In the genomic region with DNA sequence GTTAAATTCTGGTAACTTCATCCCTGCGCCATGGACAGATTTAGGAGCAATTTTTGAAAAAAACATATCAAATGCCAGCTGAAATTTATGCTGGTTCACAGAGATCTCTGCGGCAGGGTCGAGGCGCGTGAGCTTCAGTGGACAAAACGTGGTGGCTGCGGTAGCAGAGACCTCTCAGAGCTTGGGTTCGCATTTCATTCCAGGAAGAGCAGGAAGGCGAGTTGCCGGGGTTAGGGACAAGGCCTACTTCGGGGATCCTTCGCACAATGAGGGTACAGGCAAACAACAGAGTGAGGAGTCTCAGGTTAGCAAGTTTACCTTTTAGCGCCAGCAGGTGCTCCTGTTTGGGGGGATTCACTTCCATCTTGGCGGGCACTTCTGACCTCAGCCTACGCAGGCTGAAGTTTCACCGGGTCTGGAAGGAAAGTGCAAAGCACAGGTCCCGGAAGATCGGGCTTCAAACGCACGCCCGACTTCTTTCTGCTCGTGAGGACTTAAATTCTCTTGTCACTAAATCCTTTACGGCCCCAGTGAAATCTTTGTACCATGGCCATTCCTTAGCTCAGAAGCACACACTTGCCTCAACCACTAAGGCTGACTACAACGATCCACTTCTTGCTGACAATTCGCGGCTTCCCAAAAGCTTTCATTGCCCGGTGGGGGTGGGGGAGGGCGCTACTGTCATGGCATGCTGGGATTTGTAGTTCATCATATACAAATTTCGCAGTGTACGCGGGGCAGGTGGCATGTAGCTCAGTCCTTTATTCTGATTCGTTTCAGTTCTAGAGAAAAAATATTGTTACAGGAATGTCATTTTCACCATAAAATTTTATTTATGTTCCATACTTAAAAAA, we compare ENCODE assay signal across 7 mouse cellular contexts. TPM values are rescaled to one million over a fixed set of nuclear protein-coding genes. Genes with fewer than 3 reads are reported as not detected.
DNase-seq lines count a peak whose midpoint lies in the region; ATAC-seq and TF ChIP-seq lines count a peak whose summit lies in the region.

TSS of gene Trappc13 (minus strand) at position 674 of the 854 bp plus-strand sequence.

- no peaks in the 10 kb centered on the region for H3K27me3 ChIP-seq in G1E (ENCODE audit: insufficient read depth, low read length)
- no peaks in the 10 kb centered on the region for H3K27me3 ChIP-seq in intestine, embryonic 16.5 days (replicated peaks; ENCODE audit: control insufficient read depth, insufficient read depth, low read length)
- no peaks in the 10 kb centered on the region for H3K27me3 ChIP-seq in limb, embryonic 13.5 days
- H3K27me3 ChIP-seq in neural tube, embryonic 13.5 days = no peaks in the 10 kb centered on the region

- no peaks in the 10 kb centered on the region for H3K9me3 ChIP-seq in G1E (replicated peaks)
- no peaks in the 10 kb centered on the region for H3K9me3 ChIP-seq in intestine, embryonic 16.5 days (ENCODE audit: control insufficient read depth, low read length)
- H3K9me3 ChIP-seq in limb, embryonic 13.5 days = no peaks in the 10 kb centered on the region
- H3K9me3 ChIP-seq in neural tube, embryonic 13.5 days = no peaks in the 10 kb centered on the region

- peak within 1 kb of the TSS; percentile 78 for H3K9ac ChIP-seq in intestine, embryonic 16.5 days (ENCODE audit: low read depth, low read length)
- H3K9ac ChIP-seq in limb, embryonic 13.5 days = peak within 1 kb of the TSS; percentile 91
- H3K9ac ChIP-seq in neural tube, embryonic 13.5 days = peak within 1 kb of the TSS; percentile 87

- H3K4me2 ChIP-seq in intestine, embryonic 16.5 days (ENCODE audit: low read depth, low read length) = peak within 1 kb of the TSS; percentile 65
- H3K4me2 ChIP-seq in limb, embryonic 13.5 days (replicated peaks) = peak within 1 kb of the TSS; percentile 78
- H3K4me2 ChIP-seq in neural tube, embryonic 13.5 days = peak within 1 kb of the TSS; percentile 91

- no peak for TF ChIP-seq CTCF in G1E (IDR thresholded peaks at IDR 0.05; ENCODE audit: low read depth, low read length)
- TF ChIP-seq CTCF in cortical plate, adult 2 months (IDR thresholded peaks at IDR 0.05; ENCODE audit: extremely low read depth, insufficient read depth, low read length) = no peak

- peak; percentile 85 for TF ChIP-seq POLR2A in cortical plate, adult 2 months (IDR thresholded peaks at IDR 0.05; ENCODE audit: extremely low read depth, insufficient read depth, low read length)

- under 1% methylated on average over 32 of the region's 32 CpGs for WGBS in intestine, embryonic 16.5 days
- WGBS in limb, embryonic 13.5 days = under 1% methylated on average over 32 of the region's 32 CpGs
- under 1% methylated on average over 32 of the region's 32 CpGs for WGBS in neural tube, embryonic 13.5 days

- peak within 1 kb of the TSS; percentile 38; the same call in 1 of the 2 replicates for H3K27ac ChIP-seq in cortical plate, adult 2 months (ENCODE audit: insufficient read depth, low read length)
- peak within 1 kb of the TSS; percentile 72 for H3K27ac ChIP-seq in intestine, embryonic 16.5 days (ENCODE audit: low read length)
- peak within 1 kb of the TSS; percentile 84 for H3K27ac ChIP-seq in limb, embryonic 13.5 days
- peak within 1 kb of the TSS; percentile 82 for H3K27ac ChIP-seq in neural tube, embryonic 13.5 days (replicated peaks)

- DNase-seq in A20 (ENCODE audit: low read depth, low spot score) (peak; percentile 95), G1E (ENCODE audit: low spot score) (peak; percentile 45)
- DNase-seq in gastrocnemius, postnatal 36 days = peak; percentile 72

- ATAC-seq in G1E (ENCODE audit: extremely low read depth, insufficient number of reproducible peaks, low FRiP score, poor library complexity, severe bottlenecking) = peak; percentile 59
- peak; percentile 93 for ATAC-seq in intestine, embryonic 16.5 days
- peak; percentile 89 for ATAC-seq in limb, embryonic 13.5 days (ENCODE audit: low FRiP score, low read depth)
- ATAC-seq in neural tube, embryonic 13.5 days (ENCODE audit: low read depth) = peak; percentile 93

- intact Hi-C loops in gastrocnemius, postnatal 36 days (cut with DNase I) = no loop called here

- H3K4me3 ChIP-seq in G1E (ENCODE audit: low read depth, low read length) = peak within 1 kb of the TSS; percentile 98
- peak within 1 kb of the TSS; percentile 74 for H3K4me3 ChIP-seq in cortical plate, adult 2 months (ENCODE audit: insufficient read depth, low read length)
- peak within 1 kb of the TSS; percentile 81 for H3K4me3 ChIP-seq in intestine, embryonic 16.5 days (ENCODE audit: low read length)
- peak within 1 kb of the TSS; percentile 88 for H3K4me3 ChIP-seq in limb, embryonic 13.5 days
- peak within 1 kb of the TSS; percentile 82 for H3K4me3 ChIP-seq in neural tube, embryonic 13.5 days

- peaks cover 13% of the 10 kb centered on the region for H3K4me1 ChIP-seq in G1E (ENCODE audit: insufficient read depth, low read depth, low read length)
- no peaks in the 10 kb centered on the region; the same call in 1 of the 2 replicates for H3K4me1 ChIP-seq in cortical plate, adult 2 months (ENCODE audit: control insufficient read depth, insufficient read depth, low read length)
- H3K4me1 ChIP-seq in intestine, embryonic 16.5 days (ENCODE audit: control insufficient read depth, insufficient read depth, low read length) = peaks cover 3% of the 10 kb centered on the region; the same call in 1 of the 2 replicates
- peaks cover 13% of the 10 kb centered on the region for H3K4me1 ChIP-seq in limb, embryonic 13.5 days
- H3K4me1 ChIP-seq in neural tube, embryonic 13.5 days (replicated peaks) = peaks cover 23% of the 10 kb centered on the region

- H3K36me3 ChIP-seq in G1E (replicated peaks) = peaks cover 28% of the 10 kb centered on the region
- H3K36me3 ChIP-seq in intestine, embryonic 16.5 days (ENCODE audit: control insufficient read depth, insufficient read depth, low read length) = no peaks in the 10 kb centered on the region
- H3K36me3 ChIP-seq in limb, embryonic 13.5 days = peaks cover 15% of the 10 kb centered on the region
- peaks cover 12% of the 10 kb centered on the region for H3K36me3 ChIP-seq in neural tube, embryonic 13.5 days

RNA-seq across cellular contexts. Expression of gene Trappc13, which starts in this region (rescaled TPM):
- total RNA-seq in G1E (2014; fragmentation: Nextera tagmentation) (64.5 and 66.2 TPM in 2 replicates), G1E (2017) (71.1 and 73.6 TPM in 2 replicates)
- polyA plus RNA-seq in G1E (2012) = 0.99 and 3.0 TPM in 2 replicates
- polyA plus RNA-seq in cortical plate, adult 2 months (2012; rRNA removed) = 26.8 and 27.5 TPM in 2 replicates
- 10 to 100 TPM; 29.1 to 29.9 TPM for total RNA-seq in gastrocnemius, postnatal 36 days (2021)
- 50.4 and 54.5 TPM in 2 replicates for polyA plus RNA-seq in intestine, embryonic 16.5 days (2015; fragmentation: Nextera tagmentation; extraction: Ambion mirVana)
- polyA plus RNA-seq in limb, embryonic 13.5 days (2015; fragmentation: Nextera tagmentation; extraction: Ambion mirVana) = 60.0 and 60.9 TPM in 2 replicates
- 62.9 and 69.3 TPM in 2 replicates for polyA plus RNA-seq in neural tube, embryonic 13.5 days (2015; fragmentation: Nextera tagmentation; extraction: Ambion mirVana)

Comparison
In these comparisons a context has a peak if more than half of its experiments do, and no peak if none do; other contexts are left out.
1. Peak in every context shown above with its lines: DNase-seq, ATAC-seq, H3K4me3 ChIP-seq and H3K27ac ChIP-seq.
2. DNase-seq: peak in every context shown above with its lines; median percentile 95 in A20; 72 in gastrocnemius, postnatal 36 days; 45 in G1E.